Mouse (Mus musculus): ENCODE data around the gene Rere.

Gene Rere

DNA sequence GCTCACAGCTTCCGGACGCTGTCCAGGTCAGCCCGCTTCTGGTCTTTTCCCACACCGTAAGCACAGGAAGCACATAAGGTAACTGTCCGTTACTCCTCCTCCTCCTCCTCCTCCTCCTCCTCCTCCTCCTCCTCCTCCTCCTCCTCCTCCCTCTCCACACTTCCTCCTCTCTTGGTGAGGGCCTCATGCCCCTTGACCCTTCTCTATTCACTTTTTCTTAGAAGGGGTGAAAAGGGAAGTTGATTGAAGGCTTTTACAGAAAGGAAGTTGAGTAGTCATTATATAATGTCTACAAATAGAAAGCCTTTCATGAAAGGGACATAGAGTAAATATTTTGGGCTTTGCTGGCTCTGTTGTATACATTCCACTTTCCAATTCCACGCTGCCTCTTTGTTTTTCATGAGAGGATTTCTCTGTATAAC lies 68.2 kb downstream of the Rere start:
- no peak for DNase-seq

GRCm38 (mm10) chr4:150351419-150352075 lies 70.1 kb downstream of the Rere start:
- no peak for DNase-seq

DNA sequence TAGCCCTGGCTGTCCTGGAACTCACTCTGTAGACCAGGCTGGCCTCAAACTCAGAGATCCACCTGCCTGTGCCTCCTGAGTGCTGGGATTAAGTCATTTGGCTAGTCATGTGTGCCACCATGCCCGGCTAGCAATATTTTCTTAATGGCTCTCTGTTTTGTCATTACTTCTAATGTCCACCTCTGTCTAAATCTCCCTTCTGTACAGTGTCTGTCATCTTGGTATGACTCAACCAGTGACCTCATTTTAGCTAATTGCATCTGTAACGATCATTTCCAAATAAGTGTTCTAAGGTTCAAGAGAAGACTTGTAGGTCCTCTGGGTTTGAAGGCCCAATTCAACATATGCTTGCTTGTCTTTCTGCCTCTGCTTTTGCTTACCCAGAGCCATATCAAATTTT lies 71.3 kb downstream of the Rere start:
- no peak for DNase-seq

- DNase-seq: no peak
These were observed 72.0 kb downstream of the Rere start for GRCm38 (mm10) chr4:150353376-150353900.

DNA sequence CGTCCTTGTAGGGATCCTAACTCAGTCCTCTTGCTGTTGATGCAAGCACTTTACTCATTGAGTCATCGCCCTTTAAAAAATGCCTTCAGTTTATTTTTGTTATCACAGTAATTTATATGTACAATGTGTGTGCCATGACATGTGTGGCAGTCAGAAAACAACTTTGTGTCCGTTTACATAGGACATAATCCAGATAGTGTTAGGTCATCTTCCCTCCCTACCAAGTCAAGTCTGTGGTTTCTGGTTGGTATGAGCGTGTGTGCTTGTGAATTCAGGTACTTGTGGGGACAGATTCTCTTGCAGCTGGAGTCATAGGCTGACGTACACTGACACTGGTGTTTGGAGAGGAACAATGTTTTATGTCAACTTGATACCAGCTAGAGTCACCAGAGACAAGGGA lies 74.4 kb downstream of the Rere start:
- no peak for DNase-seq

DNA sequence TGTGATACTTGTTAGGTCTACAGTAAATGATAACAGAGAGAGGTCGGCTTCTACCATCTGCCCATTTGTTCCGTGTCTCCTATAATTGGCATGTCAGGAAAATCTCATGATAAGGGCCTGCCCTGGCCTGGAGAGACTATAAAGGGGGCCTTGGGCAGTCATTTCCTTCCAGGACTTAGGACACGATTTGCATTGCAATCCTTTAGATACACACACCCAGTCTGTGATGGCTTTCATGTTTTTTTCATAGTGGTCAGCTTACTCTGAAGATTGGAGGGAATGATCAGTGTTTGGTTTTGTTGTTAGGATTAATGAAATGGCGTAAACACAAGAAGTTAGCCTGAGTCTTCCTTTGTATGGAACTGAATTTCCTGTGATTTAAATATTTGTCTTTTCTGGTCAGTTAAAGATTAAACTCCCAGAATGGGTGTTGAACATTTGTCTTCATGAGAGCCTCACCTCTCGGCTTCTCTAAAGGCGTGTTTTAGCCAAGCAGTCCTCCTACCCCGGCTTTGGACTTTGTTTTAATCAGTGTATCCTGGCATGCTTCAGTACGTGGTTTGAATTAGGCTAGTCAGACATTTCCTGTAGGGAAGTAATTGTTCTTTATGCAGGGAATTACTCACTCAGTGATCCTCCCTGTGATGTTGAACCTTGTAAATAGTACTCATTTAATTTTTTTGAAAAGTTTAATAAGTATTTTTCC lies 80.7 kb downstream of the Rere start:
- no peak for DNase-seq

GRCm38 (mm10) chr4:150362858-150363257 lies 81.4 kb downstream of the Rere start:
- DNase-seq: no peak

DNA sequence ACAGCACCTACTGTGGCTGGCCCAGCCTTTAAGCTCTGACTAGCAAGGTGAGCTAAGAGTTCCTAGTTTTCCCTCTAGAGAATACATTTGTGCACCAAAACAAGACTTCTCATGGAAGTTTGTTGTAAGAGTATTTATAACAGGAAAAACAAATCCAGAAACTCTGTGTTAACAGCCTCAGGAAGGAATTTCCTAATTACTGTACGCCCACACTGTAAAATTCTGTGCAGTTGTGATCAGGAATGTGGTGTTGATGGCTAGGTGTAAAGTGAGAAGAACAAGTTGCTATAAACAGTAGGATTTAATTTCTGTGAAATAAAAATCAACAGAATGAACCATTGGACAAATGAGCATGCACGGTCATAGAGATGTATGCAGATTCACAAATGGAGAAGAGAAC lies 83.3 kb downstream of the Rere start:
- no peak for DNase-seq

DNA sequence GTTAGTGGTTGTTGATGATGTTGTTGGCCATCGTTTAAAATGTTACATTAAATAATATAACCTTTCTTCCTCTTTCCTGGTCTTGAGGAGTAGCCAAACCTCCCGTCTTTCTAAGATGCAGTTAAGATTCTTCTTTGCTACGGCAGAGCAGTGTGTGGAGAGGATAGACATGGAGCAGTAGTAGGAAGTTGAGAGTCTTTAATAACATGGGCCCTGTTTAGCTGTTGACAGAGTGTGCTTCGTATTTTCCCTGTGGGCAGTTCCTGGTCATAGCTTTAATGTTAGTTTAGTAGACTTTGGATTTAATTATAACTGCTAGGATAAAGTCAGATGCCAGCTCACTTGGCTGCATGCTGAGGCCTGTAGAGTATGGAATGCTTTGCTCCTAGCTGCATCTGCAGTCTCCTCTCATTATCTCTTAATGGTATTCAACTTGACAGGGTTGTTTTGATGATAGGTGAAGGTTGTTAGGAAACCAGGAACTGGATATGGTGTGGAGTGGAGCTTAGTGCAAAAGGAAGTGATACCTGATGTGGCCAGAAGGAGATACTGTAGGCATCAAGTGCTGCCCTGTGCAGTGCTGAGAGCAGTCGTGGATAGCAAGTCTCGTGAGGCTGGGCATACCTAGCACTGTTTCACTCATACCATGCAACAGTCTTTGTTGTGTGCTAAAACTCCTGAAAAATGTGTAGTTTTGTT lies 85.2 kb downstream of the Rere start:
- DNase-seq: peak; percentile 26 to 29

- DNase-seq: peak; percentile 70 to 78
These were observed 90.3 kb downstream of the Rere start for GRCm38 (mm10) chr4:150371580-150372380.

DNA sequence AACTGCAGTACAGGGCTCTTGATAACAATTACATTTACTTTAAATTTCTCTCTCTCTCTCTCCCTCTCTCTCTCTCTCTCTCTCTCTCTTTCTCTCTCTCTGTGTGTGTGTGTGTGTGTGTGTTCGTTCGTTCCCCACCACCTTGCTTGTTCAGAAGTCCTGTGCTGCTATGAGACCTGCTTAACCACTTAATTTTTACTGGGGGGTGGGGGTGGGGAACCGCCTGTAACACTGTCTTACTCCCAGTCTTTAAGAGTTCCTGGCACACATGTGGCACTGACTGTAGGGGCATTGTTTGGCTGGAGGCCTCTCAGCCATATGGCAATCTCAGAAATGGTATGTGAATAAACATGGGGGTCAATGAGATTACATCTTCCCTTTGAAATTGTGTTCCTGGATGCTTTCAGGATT lies 91.2 kb downstream of the Rere start:
- peak; percentile 15 to 22 for DNase-seq

GRCm38 (mm10) chr4:150373111-150374109 lies 92.0 kb downstream of the Rere start:
- DNase-seq: peak in 1 of 2 experiments; percentile 33

DNA sequence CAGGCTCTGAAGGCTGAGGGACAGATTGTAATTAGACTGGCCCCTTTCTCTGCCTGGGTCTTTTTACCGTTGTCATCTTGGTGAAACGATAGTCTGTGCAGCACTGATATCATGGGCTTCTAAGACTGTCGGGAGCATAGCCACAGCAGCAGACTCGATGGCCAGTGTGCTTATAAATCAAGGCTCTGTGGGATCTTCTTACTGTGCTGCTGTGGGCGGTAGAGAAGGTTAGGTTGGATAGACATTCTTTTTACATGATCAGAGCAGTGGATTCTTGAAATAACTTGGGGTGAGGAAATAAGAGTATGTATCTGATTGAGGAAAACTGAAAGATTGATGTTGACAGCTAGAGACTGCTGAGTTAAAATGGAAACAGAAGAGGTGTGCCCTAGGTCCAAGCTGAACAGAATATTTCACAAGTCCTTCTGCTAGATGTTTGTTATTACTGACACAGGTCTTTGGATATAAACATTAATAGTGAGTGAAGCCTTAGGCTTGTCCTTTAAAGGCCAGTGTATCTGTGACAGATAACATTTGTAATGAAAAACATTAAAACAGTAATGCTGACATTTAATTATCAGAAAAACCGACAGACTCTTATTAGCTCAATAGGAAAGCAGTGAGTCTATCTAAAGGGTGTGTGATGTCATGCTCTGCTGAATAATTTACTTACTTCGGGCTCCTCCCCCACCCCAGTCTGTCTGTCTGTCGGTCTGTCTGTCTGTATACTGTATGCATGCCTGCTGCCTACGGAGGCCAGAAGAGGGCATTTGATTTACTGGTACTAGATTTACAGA lies 93.4 kb downstream of the Rere start:
- no peak for DNase-seq

GRCm38 (mm10) chr4:150375448-150375935 lies 94.0 kb downstream of the Rere start:
- DNase-seq: no peak

DNA sequence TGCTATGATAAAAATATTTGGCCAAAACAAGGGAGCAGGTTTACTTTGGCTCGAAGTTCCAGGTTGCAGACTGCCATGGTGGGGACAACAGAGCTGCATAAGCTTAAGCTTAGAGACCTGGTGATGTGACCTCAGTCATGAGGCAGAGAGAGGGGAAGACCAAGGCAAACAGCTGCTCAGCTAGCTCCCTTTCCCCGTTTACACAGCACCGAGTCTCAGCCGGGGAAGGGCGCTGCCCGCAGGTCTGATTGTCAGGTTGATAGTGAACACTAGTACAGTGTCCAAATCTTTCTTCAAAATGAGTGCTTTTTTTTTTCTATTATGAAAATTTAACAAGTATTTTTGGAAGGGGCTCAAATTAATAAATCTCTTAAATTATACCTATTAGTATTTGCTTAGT lies 97.9 kb downstream of the Rere start:
- no peak for DNase-seq

DNA sequence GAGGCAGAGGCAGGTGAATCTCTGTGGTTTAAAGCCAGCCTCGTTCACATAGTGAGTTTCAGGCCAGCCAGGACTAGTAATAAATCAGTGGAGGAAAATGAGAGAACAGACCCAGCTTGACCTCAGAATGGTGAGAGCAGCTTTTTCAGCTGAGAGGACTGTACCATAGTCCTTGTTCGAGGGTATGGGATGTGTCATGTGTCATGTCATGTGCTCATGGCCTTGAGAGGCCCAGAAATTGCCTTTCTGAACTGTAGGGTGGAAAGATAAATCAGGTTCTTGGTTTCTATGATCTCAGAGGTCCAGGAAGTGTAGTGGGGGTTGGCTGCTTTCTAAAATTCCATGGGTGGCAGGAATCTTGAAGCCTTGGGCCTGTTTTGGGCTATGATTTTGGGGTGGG lies 98.3 kb downstream of the Rere start:
- no peak for DNase-seq

DNA sequence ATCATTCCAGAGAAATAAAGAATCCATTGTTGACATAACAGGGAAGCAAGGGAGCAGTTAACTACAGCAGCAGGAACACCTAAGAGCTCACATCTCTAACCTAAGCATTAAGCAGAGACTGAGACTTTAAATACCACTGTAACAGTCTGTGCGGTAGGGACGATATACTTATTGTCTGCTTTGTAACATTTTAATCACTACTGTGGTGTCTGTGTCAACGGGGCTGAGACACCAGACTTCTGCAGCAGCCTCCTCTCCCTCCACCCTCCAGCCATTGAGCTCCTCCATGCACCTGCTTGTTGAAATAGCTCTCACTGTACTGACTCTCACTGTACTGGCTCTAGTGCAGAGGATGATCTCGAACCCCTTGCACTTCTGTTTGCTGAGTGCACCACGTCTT lies 98.8 kb downstream of the Rere start:
- DNase-seq: peak in 1 of 2 experiments; percentile 24

- DNase-seq: peak in 1 of 2 experiments; percentile 42
These were observed 101.1 kb downstream of the Rere start for GRCm38 (mm10) chr4:150382504-150382903.

- DNase-seq: no peak
These were observed 103.0 kb downstream of the Rere start for GRCm38 (mm10) chr4:150384405-150384804.

- no peak for DNase-seq
These were observed 103.5 kb downstream of the Rere start for GRCm38 (mm10) chr4:150384899-150385298.
